14 mouse cellular contexts compared by ENCODE assay signal in the genomic region with DNA sequence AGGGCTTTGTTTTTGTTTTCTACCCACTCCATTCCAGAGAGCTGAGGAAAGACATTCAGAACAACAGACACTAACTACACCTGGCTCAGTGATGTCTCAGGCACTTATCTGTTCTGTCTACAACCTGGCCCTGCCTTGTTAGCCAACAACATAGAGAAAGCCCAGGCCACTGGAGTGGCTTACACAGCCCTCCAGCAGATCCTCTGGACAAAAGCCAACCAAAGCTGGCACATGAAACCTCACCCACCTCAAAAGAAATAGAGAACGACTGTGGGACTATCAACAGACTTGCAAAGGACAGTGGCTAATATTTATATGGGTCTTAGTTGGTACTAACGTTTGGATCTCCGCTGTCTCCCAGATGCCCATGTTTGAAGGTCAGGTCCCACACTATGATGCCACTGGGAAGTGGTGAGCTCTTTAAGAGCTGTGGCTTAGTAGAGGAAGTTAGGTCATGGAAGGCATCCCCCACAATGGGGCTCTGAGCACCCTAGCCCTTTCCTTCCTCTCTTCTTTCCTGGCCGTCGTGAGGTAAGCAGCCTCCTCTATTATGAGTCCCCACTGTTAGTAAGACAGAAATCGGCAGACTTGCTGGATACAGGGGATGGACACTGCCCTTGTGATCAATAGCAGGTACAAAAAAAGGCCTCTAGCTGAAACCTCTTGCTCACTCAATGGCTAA. TPM values are rescaled to one million over a fixed set of nuclear protein-coding genes. Genes with fewer than 3 reads are reported as not detected.
DNase-seq lines count a peak whose midpoint lies in the region; ATAC-seq and TF ChIP-seq lines count a peak whose summit lies in the region.
"Had no signal": no experiment of that assay in that cellular context is flagged by ENCODE, and none has a peak within 500 bp of the region (broad histone marks: within the 10 kb centered on the region; RNA-seq: fewer than 3 reads in every experiment).

No protein-coding gene starts in this region.

- intact Hi-C loops in gastrocnemius, adult 2 months (cut with DNase I) = no loop called here
- intact Hi-C loops in gastrocnemius, postnatal 36 days (cut with DNase I) = no loop called here

- H3K9ac ChIP-seq in midbrain, embryonic 11.5 days (ENCODE audit: low read length) = no peak overlapping the region
- no peak overlapping the region for H3K9ac ChIP-seq in midbrain, embryonic 16.5 days (ENCODE audit: low read depth, low read length)
- H3K9ac ChIP-seq in heart, embryonic 12.5 days = peak overlapping the region; percentile 14; the same call in 1 of the 2 replicates
- H3K9ac ChIP-seq in forebrain, embryonic 16.5 days (replicated peaks; ENCODE audit: low read depth, low read length) = no peak overlapping the region
- H3K9ac ChIP-seq: lung, embryonic 14.5 days; midbrain, embryonic 13.5 days; neural tube, embryonic 12.5 days had no signal

- TF ChIP-seq CTCF in gastrocnemius, adult 2 months (IDR thresholded peaks at IDR 0.05) = no peak

- ATAC-seq in midbrain, embryonic 11.5 days (ENCODE audit: low FRiP score) = no peak
- no peak for ATAC-seq in midbrain, embryonic 16.5 days
- no peak for ATAC-seq in heart, embryonic 12.5 days (ENCODE audit: insufficient number of reproducible peaks, low FRiP score)
- ATAC-seq in forebrain, embryonic 16.5 days = no peak
- ATAC-seq: intestine, postnatal 0 days; midbrain, embryonic 13.5 days had no signal

- no peaks in the 10 kb centered on the region for H3K4me1 ChIP-seq in midbrain, embryonic 11.5 days (ENCODE audit: control insufficient read depth, insufficient read depth, low read length)
- H3K4me1 ChIP-seq in midbrain, embryonic 16.5 days (ENCODE audit: control insufficient read depth, insufficient read depth, low read length) = peaks cover 3% of the 10 kb centered on the region; the same call in 1 of the 2 replicates
- peaks cover 61% of the 10 kb centered on the region for H3K4me1 ChIP-seq in heart, embryonic 12.5 days (replicated peaks)
- H3K4me1 ChIP-seq in forebrain, embryonic 16.5 days (replicated peaks; ENCODE audit: control insufficient read depth, insufficient read depth, low read length) = peaks cover 6% of the 10 kb centered on the region; the same call in 1 of the 2 replicates

- no peak overlapping the region for H3K4me2 ChIP-seq in midbrain, embryonic 11.5 days
- H3K4me2 ChIP-seq in midbrain, embryonic 16.5 days (ENCODE audit: low read length) = no peak overlapping the region
- no peak overlapping the region for H3K4me2 ChIP-seq in heart, embryonic 12.5 days
- H3K4me2 ChIP-seq in forebrain, embryonic 16.5 days (ENCODE audit: low read length) = no peak overlapping the region
- H3K4me2 ChIP-seq: lung, embryonic 14.5 days; midbrain, embryonic 13.5 days; neural tube, embryonic 12.5 days had no signal

- H3K9me3 ChIP-seq in midbrain, embryonic 11.5 days (ENCODE audit: control insufficient read depth, low read length) = no peaks in the 10 kb centered on the region
- H3K9me3 ChIP-seq in midbrain, embryonic 16.5 days (replicated peaks; ENCODE audit: control insufficient read depth, low read length, poor library complexity, severe bottlenecking) = no peaks in the 10 kb centered on the region
- H3K9me3 ChIP-seq in heart, embryonic 12.5 days (replicated peaks) = no peaks in the 10 kb centered on the region
- no peaks in the 10 kb centered on the region for H3K9me3 ChIP-seq in forebrain, embryonic 16.5 days (ENCODE audit: control insufficient read depth, low read length)
- H3K9me3 ChIP-seq: midbrain, embryonic 13.5 days; neural tube, embryonic 12.5 days had no signal

- no peaks in the 10 kb centered on the region for H3K27me3 ChIP-seq in midbrain, embryonic 11.5 days (ENCODE audit: control insufficient read depth, insufficient read depth, low read length)
- H3K27me3 ChIP-seq in midbrain, embryonic 16.5 days (ENCODE audit: control insufficient read depth, insufficient read depth, low read depth, low read length) = no peaks in the 10 kb centered on the region
- H3K27me3 ChIP-seq in heart, embryonic 12.5 days (replicated peaks) = no peaks in the 10 kb centered on the region
- no peaks in the 10 kb centered on the region for H3K27me3 ChIP-seq in splenic B cell, adult 2 months (ENCODE audit: control insufficient read depth, insufficient read depth, low read length, poor library complexity, severe bottlenecking)
- no peaks in the 10 kb centered on the region for H3K27me3 ChIP-seq in forebrain, embryonic 16.5 days (replicated peaks; ENCODE audit: control insufficient read depth, insufficient read depth, low read length)
- H3K27me3 ChIP-seq: midbrain, embryonic 13.5 days; neural tube, embryonic 12.5 days had no signal

- WGBS in midbrain, embryonic 11.5 days = 90% methylated on average over 6 of the region's 6 CpGs
- WGBS in midbrain, embryonic 16.5 days = 87% methylated on average over 6 of the region's 6 CpGs
- WGBS in heart, embryonic 12.5 days = 63% methylated on average over 6 of the region's 6 CpGs
- WGBS in forebrain, embryonic 16.5 days = 77% methylated on average over 6 of the region's 6 CpGs

- H3K4me3 ChIP-seq in gastrocnemius, adult 2 months = no peak overlapping the region
- H3K4me3 ChIP-seq in midbrain, embryonic 11.5 days (ENCODE audit: low read depth, low read length) = no peak overlapping the region
- H3K4me3 ChIP-seq in midbrain, embryonic 16.5 days (ENCODE audit: low read depth, low read length) = no peak overlapping the region
- no peak overlapping the region for H3K4me3 ChIP-seq in heart, embryonic 12.5 days
- H3K4me3 ChIP-seq in forebrain, embryonic 16.5 days (replicated peaks; ENCODE audit: low read length) = no peak overlapping the region
- H3K4me3 ChIP-seq: midbrain, embryonic 13.5 days; neural tube, embryonic 12.5 days had no signal

- H3K36me3 ChIP-seq in midbrain, embryonic 11.5 days (ENCODE audit: control insufficient read depth, insufficient read depth, low read length) = no peaks in the 10 kb centered on the region
- H3K36me3 ChIP-seq in midbrain, embryonic 16.5 days (ENCODE audit: control insufficient read depth, insufficient read depth, low read length) = no peaks in the 10 kb centered on the region
- H3K36me3 ChIP-seq in heart, embryonic 12.5 days = no peaks in the 10 kb centered on the region
- no peaks in the 10 kb centered on the region for H3K36me3 ChIP-seq in splenic B cell, adult 2 months (ENCODE audit: control insufficient read depth, insufficient read depth, low read length, poor library complexity, severe bottlenecking)
- no peaks in the 10 kb centered on the region for H3K36me3 ChIP-seq in forebrain, embryonic 16.5 days (ENCODE audit: control insufficient read depth, insufficient read depth)
- H3K36me3 ChIP-seq: midbrain, embryonic 13.5 days; neural tube, embryonic 12.5 days had no signal

- H3K27ac ChIP-seq in gastrocnemius, adult 2 months = peak overlapping the region; percentile 92
- H3K27ac ChIP-seq in midbrain, embryonic 11.5 days (ENCODE audit: low read depth, low read length) = no peak overlapping the region
- H3K27ac ChIP-seq in midbrain, embryonic 16.5 days (ENCODE audit: low read length) = no peak overlapping the region
- no peak overlapping the region for H3K27ac ChIP-seq in heart, embryonic 12.5 days (ENCODE audit: poor library complexity, severe bottlenecking)
- no peak overlapping the region for H3K27ac ChIP-seq in forebrain, embryonic 16.5 days (ENCODE audit: low read length)
- H3K27ac ChIP-seq: midbrain, embryonic 13.5 days; neural tube, embryonic 12.5 days had no signal

- DNase-seq in gastrocnemius, adult 2 months = no peak
- DNase-seq in gastrocnemius, postnatal 36 days = no peak
- peak; percentile 78 for DNase-seq in midbrain, embryonic 11.5 days (ENCODE audit: low spot score, missing footprints)
- DNase-seq in splenic B cell, adult 2 months (ENCODE audit: low read depth, low spot score) = peak; percentile 46
- DNase-seq in embryo, embryonic 11 days = no peak
- DNase-seq: kidney, postnatal 4 days; lung, embryonic 14.5 days; thymus, adult 18-20 months had no signal

RNA-seq across cellular contexts. Expression of gene Sgms1, which starts 10.1 kb away (rescaled TPM):
- 10 to 100 TPM; 53.8 to 62.8 TPM for total RNA-seq in gastrocnemius, adult 2 months (2021)
- 10 to 100 TPM; 46.3 to 50.1 TPM for total RNA-seq in gastrocnemius, postnatal 36 days (2021)
- 10.1 and 10.4 TPM in 2 replicates for polyA plus RNA-seq in midbrain, embryonic 11.5 days (2014; fragmentation: Nextera tagmentation; extraction: Ambion mirVana)
- polyA plus RNA-seq in midbrain, embryonic 16.5 days (2015; fragmentation: Nextera tagmentation; extraction: Ambion mirVana) = 20.2 and 21.5 TPM in 2 replicates
- 45.0 and 49.9 TPM in 2 replicates for polyA plus RNA-seq in heart, embryonic 12.5 days (2016; fragmentation: Nextera tagmentation; extraction: Ambion mirVana)
- 14.0 and 16.3 TPM in 2 replicates for polyA plus RNA-seq in forebrain, embryonic 16.5 days (2015; fragmentation: Nextera tagmentation; extraction: Ambion mirVana)

Comparison
In these comparisons a context has a peak if more than half of its experiments do, and no peak if none do; other contexts are left out.
1. DNase-seq: peak in midbrain, embryonic 11.5 days (single experiment) and splenic B cell, adult 2 months (single experiment); none in gastrocnemius, adult 2 months (single experiment), gastrocnemius, postnatal 36 days (0 of 2) and embryo, embryonic 11 days (single experiment).